Mouse (Mus musculus) frontal cortex, postnatal 14 days (tissue): ENCODE results near the gene Zfp507.
A peak's percentile ranks its signal among the peaks of the same experiment; 100 is the strongest.

Experiments
- DNase-seq, 2 experiments: peaks; one replicate each; pipeline ENCODE4 v3.0.0; 2022; ENCODE audit warnings: low spot score in 2 of 2

Zfp507 gene

GRCm38 (mm10) chr7:35782252-35782651 is 20.6 kb downstream of the Zfp507 start:
- DNase-seq = no peak

- DNase-seq = no peak
Measured at GRCm38 (mm10) chr7:35774127-35774526, 28.7 kb downstream of the Zfp507 start.

- DNase-seq = no peak
Measured at GRCm38 (mm10) chr7:35772347-35772746, 30.5 kb downstream of the Zfp507 start.

- no peak for DNase-seq
Measured at GRCm38 (mm10) chr7:35771106-35771505, 31.7 kb downstream of the Zfp507 start.

GRCm38 (mm10) chr7:35770122-35770521 is 32.7 kb downstream of the Zfp507 start:
- no peak for DNase-seq

- DNase-seq = no peak
Measured at GRCm38 (mm10) chr7:35764461-35764860, 38.3 kb downstream of the Zfp507 start.

GRCm38 (mm10) chr7:35761801-35762200 is 41.0 kb downstream of the Zfp507 start:
- no peak for DNase-seq

- no peak for DNase-seq
Measured at GRCm38 (mm10) chr7:35759602-35760001, 43.2 kb downstream of the Zfp507 start.

- DNase-seq = no peak
Measured at GRCm38 (mm10) chr7:35756510-35757440, 46.0 kb downstream of the Zfp507 start.

GRCm38 (mm10) chr7:35754886-35755168 is 48.0 kb downstream of the Zfp507 start:
- DNase-seq = no peak

GRCm38 (mm10) chr7:35754033-35754885 is 48.5 kb downstream of the Zfp507 start, which contains the start of gene Dpy19l3:
Gene Dpy19l3 (minus strand): TSS chr7:35754454.
- peak; percentile 80 to 88 for DNase-seq

- DNase-seq = no peak
Measured at GRCm38 (mm10) chr7:35753319-35754032, 49.3 kb downstream of the Zfp507 start.

GRCm38 (mm10) chr7:35750873-35751272 is 51.9 kb downstream of the Zfp507 start:
- no peak for DNase-seq

GRCm38 (mm10) chr7:35747397-35747964 is 55.3 kb downstream of the Zfp507 start:
- no peak for DNase-seq

- DNase-seq = no peak
Measured at GRCm38 (mm10) chr7:35746686-35747396, 56.0 kb downstream of the Zfp507 start.

- DNase-seq = no peak
Measured at GRCm38 (mm10) chr7:35745281-35745702, 57.5 kb downstream of the Zfp507 start.

GRCm38 (mm10) chr7:35744771-35745170 is 58.0 kb downstream of the Zfp507 start:
- DNase-seq = peak; percentile 40

GRCm38 (mm10) chr7:35742310-35742709 is 60.5 kb downstream of the Zfp507 start:
- no peak for DNase-seq

GRCm38 (mm10) chr7:35741858-35742257 is 60.9 kb downstream of the Zfp507 start:
- no peak for DNase-seq

GRCm38 (mm10) chr7:35740489-35741230 is 62.1 kb downstream of the Zfp507 start:
- DNase-seq = peak in 1 of 2 experiments; percentile 49
